Mouse (Mus musculus): ENCODE results near the gene Slc35c1. TPM values are rescaled to one million over a fixed set of nuclear protein-coding genes. Genes with fewer than 3 reads are reported as not detected.
A peak's percentile ranks its signal among the peaks of the same experiment; 100 is the strongest.

Slc35c1 gene
- total and polyA plus RNA-seq, 3 experiments, result 11.4 to 40.5 (median 31.2) TPM

GRCm38 (mm10) chr2:92443313-92443712 lies 17.0 kb downstream of the Slc35c1 start:
- DNase-seq (ENCODE audit: low spot score) (no peak), ATAC-seq (ENCODE audit: extremely low read depth, insufficient number of reproducible peaks, low FRiP score, poor library complexity, severe bottlenecking) (no peak)
- Histone ChIP-seq H3K36me3 (replicated peaks) (no peaks in the 10 kb centered on the region), H3K4me1 (ENCODE audit: insufficient read depth, low read depth, low read length) (peaks cover 87% of the 10 kb centered on the region), H3K4me3 (ENCODE audit: low read depth, low read length) (peak overlapping the region; percentile 48; the same call in 1 of the 2 replicates), H3K9me3 (replicated peaks) (no peaks in the 10 kb centered on the region), H3K27me3 (ENCODE audit: insufficient read depth, low read length) (peaks cover 16% of the 10 kb centered on the region)
- TF ChIP-seq TAL1 (conservative IDR thresholded peaks at IDR 0.05; ENCODE audit: low read depth, low read length) (no peak), CTCF (IDR thresholded peaks at IDR 0.05; ENCODE audit: low read depth, low read length) (no peak), GATA1 (IDR thresholded peaks at IDR 0.05; ENCODE audit: borderline replicate concordance, low read length) (no peak), GATA2 (IDR thresholded peaks at IDR 0.05; ENCODE audit: borderline replicate concordance, low read depth, low read length) (no peak), POLR2AphosphoS5 (IDR thresholded peaks at IDR 0.05; ENCODE audit: insufficient replicate concordance, low read depth, low read length) (no peak)

GRCm38 (mm10) chr2:92442419-92443001 lies 17.8 kb downstream of the Slc35c1 start:
- H3K36me3 ChIP-seq (replicated peaks), result no peaks in the 10 kb centered on the region
- peaks cover 13% of the 10 kb centered on the region for H3K27me3 ChIP-seq (ENCODE audit: insufficient read depth, low read length)
- ATAC-seq (ENCODE audit: extremely low read depth, insufficient number of reproducible peaks, low FRiP score, poor library complexity, severe bottlenecking) (no peak), DNase-seq (ENCODE audit: low spot score) (no peak)
- H3K4me1 ChIP-seq (ENCODE audit: insufficient read depth, low read depth, low read length), result peaks cover 90% of the 10 kb centered on the region
- TF ChIP-seq CTCF (IDR thresholded peaks at IDR 0.05; ENCODE audit: low read depth, low read length) (no peak), GATA2 (IDR thresholded peaks at IDR 0.05; ENCODE audit: borderline replicate concordance, low read depth, low read length) (no peak)
- peak overlapping the region; percentile 35; the same call in 1 of the 2 replicates for H3K4me3 ChIP-seq (ENCODE audit: low read depth, low read length)
- no peaks in the 10 kb centered on the region for H3K9me3 ChIP-seq (replicated peaks)

GRCm38 (mm10) chr2:92440432-92440831 lies 19.9 kb downstream of the Slc35c1 start:
- Histone ChIP-seq H3K9me3 (replicated peaks) (0 out of 2 replicates have a peak, but pooled peaks cover 5% of the 10 kb centered on the region), H3K36me3 (replicated peaks) (no peaks in the 10 kb centered on the region), H3K27me3 (ENCODE audit: insufficient read depth, low read length) (peaks cover 5% of the 10 kb centered on the region; the same call in 1 of the 2 replicates), H3K4me3 (ENCODE audit: low read depth, low read length) (no peak overlapping the region), H3K4me1 (ENCODE audit: insufficient read depth, low read depth, low read length) (peaks cover 78% of the 10 kb centered on the region)
- DNase-seq (ENCODE audit: low spot score) (no peak), ATAC-seq (ENCODE audit: extremely low read depth, insufficient number of reproducible peaks, low FRiP score, poor library complexity, severe bottlenecking) (no peak)
- TF ChIP-seq POLR2AphosphoS5 (IDR thresholded peaks at IDR 0.05; ENCODE audit: insufficient replicate concordance, low read depth, low read length) (no peak), TAL1 (conservative IDR thresholded peaks at IDR 0.05; ENCODE audit: low read depth, low read length) (no peak), CTCF (IDR thresholded peaks at IDR 0.05; ENCODE audit: low read depth, low read length) (no peak), GATA1 (IDR thresholded peaks at IDR 0.05; ENCODE audit: borderline replicate concordance, low read length) (no peak), GATA2 (IDR thresholded peaks at IDR 0.05; ENCODE audit: borderline replicate concordance, low read depth, low read length) (no peak)

GRCm38 (mm10) chr2:92438567-92438966 lies 21.8 kb downstream of the Slc35c1 start:
- H3K27me3 ChIP-seq (ENCODE audit: insufficient read depth, low read length), result peaks cover 5% of the 10 kb centered on the region; the same call in 1 of the 2 replicates
- H3K4me1 ChIP-seq (ENCODE audit: insufficient read depth, low read depth, low read length), result peaks cover 77% of the 10 kb centered on the region
- H3K36me3 ChIP-seq (replicated peaks), result no peaks in the 10 kb centered on the region
- TF ChIP-seq GATA1 (IDR thresholded peaks at IDR 0.05; ENCODE audit: borderline replicate concordance, low read length) (no peak), CTCF (IDR thresholded peaks at IDR 0.05; ENCODE audit: low read depth, low read length) (no peak), TAL1 (conservative IDR thresholded peaks at IDR 0.05; ENCODE audit: low read depth, low read length) (no peak), GATA2 (IDR thresholded peaks at IDR 0.05; ENCODE audit: borderline replicate concordance, low read depth, low read length) (no peak)
- 0 out of 2 replicates have a peak, but pooled peaks cover 5% of the 10 kb centered on the region for H3K9me3 ChIP-seq (replicated peaks)
- no peak overlapping the region for H3K4me3 ChIP-seq (ENCODE audit: low read depth, low read length)
- ATAC-seq (ENCODE audit: extremely low read depth, insufficient number of reproducible peaks, low FRiP score, poor library complexity, severe bottlenecking), result no peak
- DNase-seq (ENCODE audit: low spot score), result no peak

- ATAC-seq (ENCODE audit: extremely low read depth, insufficient number of reproducible peaks, low FRiP score, poor library complexity, severe bottlenecking) (no peak), DNase-seq (ENCODE audit: low spot score) (peak; percentile 64)
- H3K9me3 ChIP-seq (replicated peaks), result 0 out of 2 replicates have a peak, but pooled peaks cover 5% of the 10 kb centered on the region
- peaks cover 70% of the 10 kb centered on the region for H3K4me1 ChIP-seq (ENCODE audit: insufficient read depth, low read depth, low read length)
- H3K4me3 ChIP-seq (ENCODE audit: low read depth, low read length), result peak overlapping the region; percentile 17; the same call in 1 of the 2 replicates
- peaks cover 5% of the 10 kb centered on the region; the same call in 1 of the 2 replicates for H3K27me3 ChIP-seq (ENCODE audit: insufficient read depth, low read length)
- no peak for TF ChIP-seq TAL1 (conservative IDR thresholded peaks at IDR 0.05; ENCODE audit: low read depth, low read length)
- TF ChIP-seq CTCF (IDR thresholded peaks at IDR 0.05; ENCODE audit: low read depth, low read length), result peak; percentile 54
- H3K36me3 ChIP-seq (replicated peaks), result no peaks in the 10 kb centered on the region
These were observed 22.5 kb downstream of the Slc35c1 start for GRCm38 (mm10) chr2:92437875-92438274.

- TF ChIP-seq POLR2AphosphoS5 (IDR thresholded peaks at IDR 0.05; ENCODE audit: insufficient replicate concordance, low read depth, low read length) (no peak), CTCF (IDR thresholded peaks at IDR 0.05; ENCODE audit: low read depth, low read length) (no peak), TAL1 (conservative IDR thresholded peaks at IDR 0.05; ENCODE audit: low read depth, low read length) (no peak), GATA2 (IDR thresholded peaks at IDR 0.05; ENCODE audit: borderline replicate concordance, low read depth, low read length) (no peak), GATA1 (IDR thresholded peaks at IDR 0.05; ENCODE audit: borderline replicate concordance, low read length) (no peak)
- Histone ChIP-seq H3K27me3 (ENCODE audit: insufficient read depth, low read length) (peaks cover 3% of the 10 kb centered on the region; the same call in 1 of the 2 replicates), H3K4me3 (ENCODE audit: low read depth, low read length) (peak overlapping the region; percentile 17; the same call in 1 of the 2 replicates), H3K36me3 (replicated peaks) (peaks cover 3% of the 10 kb centered on the region), H3K4me1 (ENCODE audit: insufficient read depth, low read depth, low read length) (peaks cover 71% of the 10 kb centered on the region), H3K9me3 (replicated peaks) (0 out of 2 replicates have a peak, but pooled peaks cover 5% of the 10 kb centered on the region)
- DNase-seq (ENCODE audit: low spot score) (no peak), ATAC-seq (ENCODE audit: extremely low read depth, insufficient number of reproducible peaks, low FRiP score, poor library complexity, severe bottlenecking) (peak; percentile 35; the same call in 1 of the 2 replicates)
These were observed 23.0 kb downstream of the Slc35c1 start for GRCm38 (mm10) chr2:92437366-92437765.
